Comparison of ENCODE assay signal across 9 mouse cellular contexts in the genomic region with DNA sequence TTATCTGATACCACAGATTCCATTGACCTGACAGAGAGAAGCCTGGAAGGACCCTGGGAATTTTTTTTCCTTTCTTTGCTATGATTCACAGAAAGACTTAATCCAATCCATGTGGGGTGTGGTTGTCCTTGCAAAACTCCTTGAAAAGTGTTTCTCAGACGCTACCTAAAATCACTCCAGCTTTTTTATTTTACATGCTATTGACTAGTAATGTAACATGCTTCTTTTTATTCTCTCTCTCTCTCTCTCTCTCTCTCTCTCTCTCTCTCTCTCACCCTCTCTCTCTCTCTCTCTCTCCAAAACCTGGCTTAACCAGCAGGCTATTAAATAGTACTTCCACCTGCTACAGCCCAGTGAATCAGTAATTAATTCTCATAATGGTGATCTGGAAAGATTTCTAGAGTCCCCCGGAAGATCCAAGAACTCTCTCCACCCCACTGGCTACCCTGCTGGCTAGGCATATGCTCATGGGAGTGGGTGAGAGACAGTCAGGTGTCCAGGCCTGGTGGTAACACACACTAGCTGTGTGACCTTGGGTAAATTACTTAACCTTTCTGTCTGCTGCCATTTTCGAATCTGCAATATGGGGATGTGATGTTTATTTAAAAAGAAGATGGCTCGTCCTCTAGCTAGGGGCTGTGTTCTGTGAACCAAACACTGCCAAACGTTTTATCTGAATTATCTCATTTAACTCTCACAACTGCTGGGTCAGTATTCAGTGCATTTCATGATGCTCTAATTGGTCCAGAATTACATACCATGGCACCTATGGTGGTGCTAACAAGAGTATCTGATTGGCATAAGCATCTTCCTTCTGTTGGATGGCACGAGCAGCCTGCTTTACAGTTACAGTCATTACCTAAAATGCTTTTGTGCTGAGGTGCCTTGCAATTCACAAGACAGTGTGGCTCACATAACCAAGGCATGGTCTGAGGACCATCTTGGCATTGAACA.
A peak's percentile ranks its signal among the peaks of the same experiment; 100 is the strongest.
DNase-seq lines count a peak whose midpoint lies in the region; ATAC-seq and TF ChIP-seq lines count a peak whose summit lies in the region.
"Had no signal": no experiment of that assay in that cellular context is flagged by ENCODE, and none has a peak within 500 bp of the region (broad histone marks: within the 10 kb centered on the region; RNA-seq: fewer than 3 reads in every experiment).

No protein-coding gene starts in this region.

- TF ChIP-seq POLR2A in embryonic fibroblast, embryonic 13.5 days (IDR thresholded peaks at IDR 0.05; ENCODE audit: low read depth, low read length) = no peak

- TF ChIP-seq EP300 in lung, postnatal 0 days (IDR thresholded peaks at IDR 0.05) = peak; percentile 41; the same call in 1 of the 2 replicates
- TF ChIP-seq EP300 in stomach, postnatal 0 days (optimal IDR thresholded peaks at IDR 0.05) = no peak

- H3K4me1 ChIP-seq in lung, postnatal 0 days (ENCODE audit: insufficient read depth, low read depth, low read length) = peaks cover 10% of the 10 kb centered on the region; the same call in 1 of the 2 replicates
- H3K4me1 ChIP-seq in embryonic fibroblast, embryonic 13.5 days (ENCODE audit: control insufficient read depth, insufficient read depth, low read length) = peaks cover 18% of the 10 kb centered on the region
- peaks cover 20% of the 10 kb centered on the region for H3K4me1 ChIP-seq in limb, embryonic 12.5 days (replicated peaks)
- H3K4me1 ChIP-seq in stomach, postnatal 0 days (replicated peaks; ENCODE audit: control insufficient read depth, insufficient read depth) = 0 out of 2 replicates have a peak, but pooled peaks cover 7% of the 10 kb centered on the region

- H3K27ac ChIP-seq in lung, postnatal 0 days (ENCODE audit: low read length) = no peak overlapping the region
- peak overlapping the region; percentile 56; the same call in 1 of the 2 replicates for H3K27ac ChIP-seq in embryonic fibroblast, embryonic 13.5 days (ENCODE audit: insufficient read depth, low read length)
- H3K27ac ChIP-seq in limb, embryonic 12.5 days = no peak overlapping the region
- peak overlapping the region; percentile 74 for H3K27ac ChIP-seq in stomach, postnatal 0 days (replicated peaks)

- no peaks in the 10 kb centered on the region for H3K27me3 ChIP-seq in lung, postnatal 0 days (replicated peaks; ENCODE audit: insufficient read depth, low read length)
- no peaks in the 10 kb centered on the region for H3K27me3 ChIP-seq in limb, embryonic 12.5 days
- no peaks in the 10 kb centered on the region for H3K27me3 ChIP-seq in stomach, postnatal 0 days (ENCODE audit: control insufficient read depth, insufficient read depth, low read length)

- ATAC-seq in lung, postnatal 0 days = no peak; the same call in 1 of the 2 replicates
- no peak for ATAC-seq in limb, embryonic 12.5 days (ENCODE audit: insufficient number of reproducible peaks, insufficient read depth, low FRiP score, low TSS enrichment, low read depth)
- ATAC-seq in stomach, postnatal 0 days (ENCODE audit: low FRiP score, low TSS enrichment) = no peak
- no peak for ATAC-seq in megakaryocyte-erythroid progenitor cell, adult 5-6 weeks (replicated peaks; ENCODE audit: low FRiP score, low TSS enrichment, poor library complexity, severe bottlenecking)

- no peak for TF ChIP-seq CTCF in lung, postnatal 0 days (IDR thresholded peaks at IDR 0.05)
- TF ChIP-seq CTCF in embryonic fibroblast, embryonic 13.5 days (IDR thresholded peaks at IDR 0.05; ENCODE audit: borderline replicate concordance, insufficient read depth, low read length) = no peak
- TF ChIP-seq CTCF in stomach, postnatal 0 days (IDR thresholded peaks at IDR 0.05; ENCODE audit: low read depth) = no peak

- WGBS in lung, postnatal 0 days = 66% methylated on average over 6 of the region's 6 CpGs
- WGBS in limb, embryonic 12.5 days = 70% methylated on average over 6 of the region's 6 CpGs
- 57% methylated on average over 6 of the region's 6 CpGs for WGBS in stomach, postnatal 0 days

- no peaks in the 10 kb centered on the region for H3K36me3 ChIP-seq in lung, postnatal 0 days (ENCODE audit: insufficient read depth, low read length)
- H3K36me3 ChIP-seq in limb, embryonic 12.5 days = no peaks in the 10 kb centered on the region
- no peaks in the 10 kb centered on the region for H3K36me3 ChIP-seq in stomach, postnatal 0 days (ENCODE audit: control insufficient read depth, insufficient read depth, low read length)

- H3K4me2 ChIP-seq in lung, postnatal 0 days (replicated peaks; ENCODE audit: low read depth, low read length) = no peak overlapping the region
- H3K4me2 ChIP-seq in limb, embryonic 12.5 days = peak overlapping the region; percentile 56
- H3K4me2 ChIP-seq in stomach, postnatal 0 days (replicated peaks; ENCODE audit: low read depth) = peak overlapping the region; percentile 49; the same call in 1 of the 2 replicates

- DNase-seq in lung, postnatal 0 days (ENCODE audit: low spot score) = no peak
- DNase-seq in lung, postnatal 10 days = no peak
- DNase-seq in stomach, postnatal 0 days (ENCODE audit: low spot score) = no peak
- DNase-seq in embryo, embryonic 9.5 days (ENCODE audit: extremely low spot score) = no peak
- DNase-seq: kidney, adult 9 months had no signal

- 0 out of 2 replicates have a peak overlapping the region, but pooled peaks have one; percentile 24 for H3K9ac ChIP-seq in lung, postnatal 0 days (replicated peaks; ENCODE audit: low read depth)
- H3K9ac ChIP-seq in limb, embryonic 12.5 days (replicated peaks) = no peak overlapping the region
- no peak overlapping the region for H3K9ac ChIP-seq in stomach, postnatal 0 days (ENCODE audit: low read length)

- no peaks in the 10 kb centered on the region for H3K9me3 ChIP-seq in lung, postnatal 0 days (ENCODE audit: low read length)
- H3K9me3 ChIP-seq in limb, embryonic 12.5 days = no peaks in the 10 kb centered on the region
- H3K9me3 ChIP-seq in stomach, postnatal 0 days (ENCODE audit: control insufficient read depth, low read length) = no peaks in the 10 kb centered on the region
- H3K9me3 ChIP-seq: megakaryocyte, embryonic 14.5 days had no signal

- H3K4me3 ChIP-seq in lung, postnatal 0 days (ENCODE audit: low read depth, low read length) = no peak overlapping the region
- no peak overlapping the region for H3K4me3 ChIP-seq in embryonic fibroblast, embryonic 13.5 days (ENCODE audit: insufficient read depth, low read length)
- H3K4me3 ChIP-seq in limb, embryonic 12.5 days (replicated peaks) = no peak overlapping the region
- H3K4me3 ChIP-seq in stomach, postnatal 0 days (ENCODE audit: low read depth, low read length) = no peak overlapping the region
- H3K4me3 ChIP-seq: megakaryocyte, embryonic 14.5 days had no signal

Comparison
In these comparisons a context has a peak if more than half of its experiments do, and no peak if none do; other contexts are left out.
1. H3K27ac ChIP-seq: peak in embryonic fibroblast, embryonic 13.5 days (single experiment) and stomach, postnatal 0 days (single experiment); none in lung, postnatal 0 days (single experiment) and limb, embryonic 12.5 days (single experiment).